In genomic region chr1:51289620-51290445, GRCm38 (mm10) we compare ENCODE assay signal across 9 mouse cellular contexts. TPM values are rescaled to one million over a fixed set of nuclear protein-coding genes. Genes with fewer than 3 reads are reported as not detected.
DNase-seq lines count a peak whose midpoint lies in the region; ATAC-seq and TF ChIP-seq lines count a peak whose summit lies in the region.
"Had no signal": no experiment of that assay in that cellular context is flagged by ENCODE, and none has a peak within 500 bp of the region (broad histone marks: within the 10 kb centered on the region; RNA-seq: fewer than 3 reads in every experiment).

No protein-coding gene starts in this region.

- H3K27ac ChIP-seq in cortical plate, adult 2 months (ENCODE audit: insufficient read depth, low read length) = peak overlapping the region; percentile 92
- peak overlapping the region; percentile 70 for H3K27ac ChIP-seq in liver, embryonic 11.5 days (ENCODE audit: low read depth, low read length)
- peak overlapping the region; percentile 98 for H3K27ac ChIP-seq in stomach, embryonic 14.5 days (ENCODE audit: low read length)

- intact Hi-C loops in gastrocnemius, postnatal 14 days (cut with DNase I; ENCODE audit: low total_unique reads) = no loop called here
- intact Hi-C loops in gastrocnemius, postnatal 36 days (cut with DNase I) = no loop called here

- H3K4me3 ChIP-seq in cortical plate, adult 2 months (ENCODE audit: insufficient read depth, low read length) = peak overlapping the region; percentile 33
- H3K4me3 ChIP-seq in liver, embryonic 11.5 days (ENCODE audit: low read depth, low read length) = peak overlapping the region; percentile 34
- H3K4me3 ChIP-seq in stomach, embryonic 14.5 days (ENCODE audit: low read depth, low read length) = peak overlapping the region; percentile 35

- no peaks in the 10 kb centered on the region for H3K27me3 ChIP-seq in liver, embryonic 11.5 days (replicated peaks; ENCODE audit: control insufficient read depth, insufficient read depth, low read length)
- H3K27me3 ChIP-seq in stomach, embryonic 14.5 days (ENCODE audit: control insufficient read depth, insufficient read depth, low read length) = no peaks in the 10 kb centered on the region

- peak overlapping the region; percentile 51 for H3K4me2 ChIP-seq in liver, embryonic 11.5 days
- peak overlapping the region; percentile 62 for H3K4me2 ChIP-seq in stomach, embryonic 14.5 days (replicated peaks; ENCODE audit: low read depth, low read length)

- WGBS in liver, embryonic 11.5 days = 84% methylated on average over 17 of the region's 17 CpGs
- 56% methylated on average over 17 of the region's 17 CpGs for WGBS in stomach, embryonic 14.5 days

- H3K9ac ChIP-seq in liver, embryonic 11.5 days (ENCODE audit: low read depth, low read length) = peak overlapping the region; percentile 44
- peak overlapping the region; percentile 59 for H3K9ac ChIP-seq in stomach, embryonic 14.5 days (replicated peaks; ENCODE audit: low read depth, low read length)

- DNase-seq in gastrocnemius, postnatal 14 days = peak; percentile 25
- no peak for DNase-seq in gastrocnemius, postnatal 36 days
- DNase-seq in heart, postnatal 4 days = peak; percentile 51
- no peak for DNase-seq in liver, embryonic 11.5 days (ENCODE audit: low spot score)
- no peak for DNase-seq in thymus, postnatal 25 days
- no peak for DNase-seq in embryo, embryonic 10 days (ENCODE audit: low spot score)

- 0 out of 2 replicates have a peak, but pooled peaks have one; percentile 18 for ATAC-seq in liver, embryonic 11.5 days (replicated peaks; ENCODE audit: low FRiP score)
- ATAC-seq in stomach, embryonic 14.5 days (ENCODE audit: insufficient number of reproducible peaks, insufficient read depth, low FRiP score, low read depth) = peak; percentile 47

- no peaks in the 10 kb centered on the region for H3K4me1 ChIP-seq in cortical plate, adult 2 months (ENCODE audit: control insufficient read depth, insufficient read depth, low read length)
- no peaks in the 10 kb centered on the region; the same call in 1 of the 2 replicates for H3K4me1 ChIP-seq in liver, embryonic 11.5 days (replicated peaks; ENCODE audit: control insufficient read depth, insufficient read depth, low read length)
- H3K4me1 ChIP-seq in stomach, embryonic 14.5 days (ENCODE audit: control insufficient read depth, insufficient read depth, low read length) = peaks cover 13% of the 10 kb centered on the region; the same call in 1 of the 2 replicates

- H3K36me3 ChIP-seq in liver, embryonic 11.5 days (ENCODE audit: control insufficient read depth, insufficient read depth, low read length) = no peaks in the 10 kb centered on the region
- no peaks in the 10 kb centered on the region for H3K36me3 ChIP-seq in stomach, embryonic 14.5 days (ENCODE audit: control insufficient read depth, insufficient read depth, low read length)

- TF ChIP-seq POLR2A in cortical plate, adult 2 months (IDR thresholded peaks at IDR 0.05; ENCODE audit: extremely low read depth, insufficient read depth, low read length) = no peak

- H3K9me3 ChIP-seq in liver, embryonic 11.5 days (ENCODE audit: control insufficient read depth, low read length) = no peaks in the 10 kb centered on the region
- H3K9me3 ChIP-seq in stomach, embryonic 14.5 days (ENCODE audit: control insufficient read depth, low read depth, low read length) = no peaks in the 10 kb centered on the region

- no peak for TF ChIP-seq CTCF in cortical plate, adult 2 months (IDR thresholded peaks at IDR 0.05; ENCODE audit: extremely low read depth, insufficient read depth, low read length)

RNA-seq across cellular contexts. Expression of gene Cavin2, which starts 0.9 kb away (rescaled TPM):
- total RNA-seq in gastrocnemius, postnatal 14 days (2021) = 10 to 100 TPM; 63.6 to 67.0 TPM
- total RNA-seq in gastrocnemius, postnatal 36 days (2021) = 10 to 100 TPM; 34.7 to 35.9 TPM
- 9.3 and 10.5 TPM in 2 replicates for polyA plus RNA-seq in cortical plate, adult 2 months (2012; rRNA removed)
- total RNA-seq in heart, postnatal 4 days (2021) = 100 to 1,000 TPM; 203 to 211 TPM
- 31.1 and 34.5 TPM in 2 replicates for polyA plus RNA-seq in liver, embryonic 11.5 days (2014; fragmentation: Nextera tagmentation; extraction: Ambion mirVana)
- polyA plus RNA-seq in stomach, embryonic 14.5 days (2014; fragmentation: Nextera tagmentation; extraction: Ambion mirVana) = 88.5 and 94.3 TPM in 2 replicates
- total RNA-seq: MEL had no signal

Comparison
In these comparisons a context has a peak if more than half of its experiments do, and no peak if none do; other contexts are left out.
1. DNase-seq: peak in gastrocnemius, postnatal 14 days (single experiment) and heart, postnatal 4 days (single experiment); none in gastrocnemius, postnatal 36 days (0 of 2), liver, embryonic 11.5 days (single experiment), thymus, postnatal 25 days (single experiment) and embryo, embryonic 10 days (single experiment).
2. Peak in every context shown above with its lines, with median percentiles within 50 percentile points of each other: H3K27ac ChIP-seq and H3K4me3 ChIP-seq.